Mouse (Mus musculus): ENCODE results near the gene Plin1. TPM values are rescaled to one million over a fixed set of nuclear protein-coding genes. Genes with fewer than 3 reads are reported as not detected.

The Plin1 gene
- polyA plus RNA-seq, 1 experiment = 58.4 TPM

GRCm38 (mm10) chr7:79721386-79721977 lies 11.2 kb downstream of the Plin1 start:
- Histone ChIP-seq H3K27me3 (replicated peaks; ENCODE audit: control insufficient read depth, insufficient read depth, low read length) (no peaks in the 10 kb centered on the region; the same call in 1 of the 2 replicates), H3K4me3 (ENCODE audit: insufficient read depth, low read depth, low read length) (peak overlapping the region; percentile 36), H3K4me1 (ENCODE audit: control insufficient read depth, insufficient read depth, low read length) (peaks cover 3% of the 10 kb centered on the region; the same call in 1 of the 2 replicates), H3K27ac (ENCODE audit: insufficient read depth, low read depth, low read length) (no peak overlapping the region), H3K36me3 (ENCODE audit: control insufficient read depth, insufficient read depth, low read length) (no peaks in the 10 kb centered on the region)
- DNase-seq = peak; percentile 53
- 2% methylated on average over 48 of the region's 48 CpGs for WGBS
- TF ChIP-seq POLR2A (IDR thresholded peaks at IDR 0.05; ENCODE audit: low read depth, low read length) = no peak
- TF ChIP-seq CTCF (conservative IDR thresholded peaks at IDR 0.05; ENCODE audit: insufficient read depth, insufficient read length, low read depth, low read length) = no peak

DNA sequence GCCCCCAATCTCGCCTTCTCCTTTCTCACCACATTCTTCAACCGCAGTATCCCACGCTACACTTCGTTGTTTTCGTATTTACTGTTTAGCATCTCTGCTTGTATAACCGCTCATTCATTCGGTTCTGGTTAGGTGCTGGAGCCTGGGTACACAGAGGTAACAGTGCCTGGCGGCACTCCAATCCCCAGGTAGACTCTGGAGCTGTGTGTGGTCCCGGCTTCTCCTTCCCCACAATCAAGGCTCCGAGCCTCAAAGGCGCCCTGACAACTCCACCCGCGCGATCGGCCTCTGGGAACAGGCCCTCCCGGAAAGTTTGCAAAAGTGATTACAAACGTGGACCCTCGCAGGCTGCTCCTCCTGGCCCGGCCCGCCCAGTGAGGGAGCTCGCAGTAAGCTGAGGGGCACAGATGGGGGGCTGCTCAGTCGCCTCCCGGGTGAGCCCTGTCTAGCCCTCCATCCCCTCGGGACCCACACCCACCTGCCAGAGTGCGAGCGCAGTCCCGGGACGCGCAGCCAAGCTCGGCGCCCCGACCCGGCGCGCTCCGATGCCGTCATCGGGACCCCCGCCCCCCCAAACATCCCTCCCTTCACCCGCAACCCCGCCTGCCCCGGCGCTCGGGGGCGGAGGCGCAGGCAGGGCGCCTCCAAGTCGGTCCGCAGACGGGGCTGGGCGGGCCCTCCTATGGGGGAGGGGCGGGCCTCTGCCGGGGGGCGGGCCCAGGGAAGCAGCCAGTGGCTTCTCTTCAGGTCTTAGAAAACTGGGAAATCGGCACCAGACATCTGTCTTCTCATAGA lies 17.3 kb downstream of the Plin1 start, which contains the start of gene Kif7:
Kif7 (minus strand) TSS at position 534 of the 795 bp plus-strand sequence.
- 1% methylated on average over 55 of the region's 55 CpGs for WGBS
- H3K27ac ChIP-seq (ENCODE audit: insufficient read depth, low read depth, low read length) = no peak within 1 kb of the TSS
- DNase-seq = peak; percentile 87
- TF ChIP-seq CTCF (conservative IDR thresholded peaks at IDR 0.05; ENCODE audit: insufficient read depth, insufficient read length, low read depth, low read length) (no peak), POLR2A (IDR thresholded peaks at IDR 0.05; ENCODE audit: low read depth, low read length) (no peak)
- 0 out of 2 replicates have a peak, but pooled peaks cover 4% of the 10 kb centered on the region for H3K4me1 ChIP-seq (ENCODE audit: control insufficient read depth, insufficient read depth, low read length)
- no peaks in the 10 kb centered on the region for H3K27me3 ChIP-seq (replicated peaks; ENCODE audit: control insufficient read depth, insufficient read depth, low read length)
- H3K4me3 ChIP-seq (ENCODE audit: insufficient read depth, low read depth, low read length) = peak within 1 kb of the TSS; percentile 76
- no peaks in the 10 kb centered on the region for H3K36me3 ChIP-seq (ENCODE audit: control insufficient read depth, insufficient read depth, low read length)

- Histone ChIP-seq H3K36me3 (ENCODE audit: control insufficient read depth, insufficient read depth, low read length) (no peaks in the 10 kb centered on the region), H3K4me1 (ENCODE audit: control insufficient read depth, insufficient read depth, low read length) (0 out of 2 replicates have a peak, but pooled peaks cover 4% of the 10 kb centered on the region), H3K4me3 (ENCODE audit: insufficient read depth, low read depth, low read length) (no peak overlapping the region), H3K27me3 (replicated peaks; ENCODE audit: control insufficient read depth, insufficient read depth, low read length) (no peaks in the 10 kb centered on the region), H3K27ac (ENCODE audit: insufficient read depth, low read depth, low read length) (no peak overlapping the region)
- TF ChIP-seq POLR2A (IDR thresholded peaks at IDR 0.05; ENCODE audit: low read depth, low read length) = no peak
- no peak for TF ChIP-seq CTCF (conservative IDR thresholded peaks at IDR 0.05; ENCODE audit: insufficient read depth, insufficient read length, low read depth, low read length)
- DNase-seq = no peak
- WGBS = 71% methylated on average over 17 of the region's 17 CpGs
These were observed 21.9 kb downstream of the Plin1 start for GRCm38 (mm10) chr7:79710831-79711230.

DNA sequence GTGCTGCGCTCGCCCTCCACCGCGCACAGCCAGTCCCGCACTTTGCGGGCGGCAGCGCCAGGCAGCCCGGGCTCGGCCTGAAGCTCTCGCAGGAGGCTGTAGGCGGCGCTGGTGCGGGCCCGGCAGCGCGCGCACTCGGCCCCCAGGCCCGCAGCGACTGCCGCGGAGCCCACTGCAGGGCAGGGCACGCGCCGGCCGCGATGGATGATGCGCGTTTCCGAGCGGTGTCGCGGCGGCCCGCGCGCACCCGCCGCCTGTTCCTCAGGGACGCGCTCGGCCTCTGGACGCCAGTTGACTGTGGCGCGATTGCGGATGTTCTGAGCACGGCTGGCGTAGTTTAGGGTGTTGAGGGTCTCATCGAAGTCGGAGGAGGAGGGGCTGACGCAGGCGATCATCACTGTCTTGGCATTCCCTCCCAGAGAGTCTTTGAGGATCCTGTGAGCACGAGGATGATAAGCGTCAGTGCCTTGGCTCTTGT lies 22.5 kb downstream of the Plin1 start:
- 0 out of 2 replicates have a peak, but pooled peaks cover 3% of the 10 kb centered on the region for H3K4me1 ChIP-seq (ENCODE audit: control insufficient read depth, insufficient read depth, low read length)
- no peak for DNase-seq
- no peaks in the 10 kb centered on the region for H3K27me3 ChIP-seq (replicated peaks; ENCODE audit: control insufficient read depth, insufficient read depth, low read length)
- no peak overlapping the region for H3K27ac ChIP-seq (ENCODE audit: insufficient read depth, low read depth, low read length)
- H3K36me3 ChIP-seq (ENCODE audit: control insufficient read depth, insufficient read depth, low read length) = no peaks in the 10 kb centered on the region
- 14% methylated on average over 55 of the region's 55 CpGs for WGBS
- peak overlapping the region; percentile 22; the same call in 1 of the 2 replicates for H3K4me3 ChIP-seq (ENCODE audit: insufficient read depth, low read depth, low read length)
- TF ChIP-seq CTCF (conservative IDR thresholded peaks at IDR 0.05; ENCODE audit: insufficient read depth, insufficient read length, low read depth, low read length) (no peak), POLR2A (IDR thresholded peaks at IDR 0.05; ENCODE audit: low read depth, low read length) (no peak)

GRCm38 (mm10) chr7:79705210-79705609 lies 27.5 kb downstream of the Plin1 start:
- Histone ChIP-seq H3K36me3 (ENCODE audit: control insufficient read depth, insufficient read depth, low read length) (no peaks in the 10 kb centered on the region), H3K27me3 (replicated peaks; ENCODE audit: control insufficient read depth, insufficient read depth, low read length) (no peaks in the 10 kb centered on the region), H3K4me1 (ENCODE audit: control insufficient read depth, insufficient read depth, low read length) (no peaks in the 10 kb centered on the region), H3K27ac (ENCODE audit: insufficient read depth, low read depth, low read length) (no peak overlapping the region), H3K4me3 (ENCODE audit: insufficient read depth, low read depth, low read length) (no peak overlapping the region)
- TF ChIP-seq CTCF (conservative IDR thresholded peaks at IDR 0.05; ENCODE audit: insufficient read depth, insufficient read length, low read depth, low read length) (no peak), POLR2A (IDR thresholded peaks at IDR 0.05; ENCODE audit: low read depth, low read length) (no peak)
- WGBS = 74% methylated on average over 5 of the region's 5 CpGs
- no peak for DNase-seq

DNA sequence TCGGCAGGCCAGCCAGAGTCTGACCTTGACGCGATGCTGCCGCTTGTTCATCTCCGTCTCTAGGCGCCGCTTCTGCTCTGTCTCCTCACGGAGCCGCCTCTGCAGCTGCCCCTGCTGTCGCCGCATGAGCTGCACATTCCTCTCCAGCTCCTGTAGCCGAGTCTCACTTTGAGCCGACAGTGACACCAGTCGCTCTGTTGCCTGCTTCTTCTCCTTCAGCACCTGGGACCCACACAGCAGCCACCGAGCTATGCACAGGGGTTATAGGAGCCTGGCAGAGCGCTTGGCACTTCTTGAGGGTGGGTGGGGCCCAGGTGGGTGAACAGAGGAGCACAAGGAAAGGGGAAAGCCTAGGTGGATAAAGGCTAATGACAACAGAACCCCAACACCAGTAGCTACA lies 29.9 kb downstream of the Plin1 start:
- no peak for TF ChIP-seq POLR2A (IDR thresholded peaks at IDR 0.05; ENCODE audit: low read depth, low read length)
- TF ChIP-seq CTCF (conservative IDR thresholded peaks at IDR 0.05; ENCODE audit: insufficient read depth, insufficient read length, low read depth, low read length) = no peak
- Histone ChIP-seq H3K4me3 (ENCODE audit: insufficient read depth, low read depth, low read length) (no peak overlapping the region), H3K27ac (ENCODE audit: insufficient read depth, low read depth, low read length) (no peak overlapping the region), H3K4me1 (ENCODE audit: control insufficient read depth, insufficient read depth, low read length) (no peaks in the 10 kb centered on the region), H3K36me3 (ENCODE audit: control insufficient read depth, insufficient read depth, low read length) (no peaks in the 10 kb centered on the region), H3K27me3 (replicated peaks; ENCODE audit: control insufficient read depth, insufficient read depth, low read length) (no peaks in the 10 kb centered on the region)
- 90% methylated on average over 16 of the region's 16 CpGs for WGBS
- DNase-seq = no peak

- Histone ChIP-seq H3K4me3 (ENCODE audit: insufficient read depth, low read depth, low read length) (no peak overlapping the region), H3K36me3 (ENCODE audit: control insufficient read depth, insufficient read depth, low read length) (no peaks in the 10 kb centered on the region), H3K27ac (ENCODE audit: insufficient read depth, low read depth, low read length) (no peak overlapping the region), H3K4me1 (ENCODE audit: control insufficient read depth, insufficient read depth, low read length) (no peaks in the 10 kb centered on the region), H3K27me3 (replicated peaks; ENCODE audit: control insufficient read depth, insufficient read depth, low read length) (no peaks in the 10 kb centered on the region)
- TF ChIP-seq CTCF (conservative IDR thresholded peaks at IDR 0.05; ENCODE audit: insufficient read depth, insufficient read length, low read depth, low read length) (no peak), POLR2A (IDR thresholded peaks at IDR 0.05; ENCODE audit: low read depth, low read length) (no peak)
- WGBS = 89% methylated on average over 8 of the region's 8 CpGs
- no peak for DNase-seq
These were observed 36.2 kb downstream of the Plin1 start for GRCm38 (mm10) chr7:79696495-79696894.
